Mouse (Mus musculus): Measurements from ENCODE around the gene Stam2.

The Stam2 gene

DNA sequence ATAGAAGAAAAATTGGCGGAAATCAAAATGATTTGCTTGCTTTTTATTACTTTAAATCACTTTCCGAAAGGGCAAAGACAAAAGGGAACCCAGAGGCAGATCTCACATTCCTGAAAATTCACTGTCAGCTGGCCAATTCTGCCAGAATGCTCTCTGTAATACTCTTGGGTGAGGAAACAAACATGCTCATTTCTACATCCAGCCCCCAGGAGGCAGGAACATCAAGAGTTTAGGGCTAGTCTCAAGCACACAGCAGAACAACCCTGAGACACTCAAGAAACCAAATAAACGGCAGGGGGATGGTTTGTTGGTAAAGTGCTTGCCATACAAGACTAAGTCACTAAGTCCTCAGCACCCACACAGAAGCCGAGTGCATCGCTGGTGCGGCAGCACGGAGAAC is 9.5 kb downstream of the Stam2 start:
- in situ Hi-C loops (cut with MboI; ENCODE audit: low sequenced_read_pairs) = no loop called here

DNA sequence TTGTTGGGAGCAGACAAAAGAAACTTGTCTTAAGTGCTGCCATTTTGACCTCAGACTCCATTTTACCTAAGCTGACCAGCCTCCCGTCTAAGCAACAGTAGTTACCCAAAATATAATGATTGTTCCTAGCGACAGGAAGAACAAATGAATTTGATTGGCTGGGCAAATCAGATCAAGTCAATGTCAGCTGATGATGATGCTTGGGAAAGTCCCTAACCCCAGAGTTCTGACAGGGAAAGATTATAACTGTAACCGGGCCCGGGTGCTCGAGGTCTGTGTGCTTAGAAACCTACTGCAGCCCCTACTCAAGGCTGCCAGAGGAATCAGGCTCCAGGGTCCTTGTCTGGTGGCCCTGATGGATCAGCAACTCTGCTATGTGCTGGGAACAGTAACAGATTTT is 10.1 kb downstream of the Stam2 start:
- in situ Hi-C loops (cut with MboI; ENCODE audit: low sequenced_read_pairs) = no loop called here

DNA sequence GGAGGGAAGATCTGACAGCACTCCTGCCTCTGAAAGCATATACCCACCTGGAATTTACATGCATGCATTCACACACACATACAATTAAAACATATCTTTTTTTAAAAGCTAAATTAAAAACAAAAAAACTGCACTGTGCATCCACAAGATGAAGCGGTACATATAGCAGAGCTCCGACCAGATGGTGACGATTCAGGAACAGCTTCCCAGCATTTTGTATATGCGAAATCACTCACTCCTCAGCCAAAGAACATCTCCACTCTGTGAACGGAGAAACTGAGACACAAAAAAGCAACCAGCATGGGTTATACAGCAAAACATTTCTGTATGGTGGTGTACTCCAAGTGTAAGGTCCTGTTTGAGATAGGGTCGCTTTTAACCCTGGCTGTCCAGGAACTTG is 11.2 kb downstream of the Stam2 start:
- in situ Hi-C loops (cut with MboI; ENCODE audit: low sequenced_read_pairs) = no loop called here

DNA sequence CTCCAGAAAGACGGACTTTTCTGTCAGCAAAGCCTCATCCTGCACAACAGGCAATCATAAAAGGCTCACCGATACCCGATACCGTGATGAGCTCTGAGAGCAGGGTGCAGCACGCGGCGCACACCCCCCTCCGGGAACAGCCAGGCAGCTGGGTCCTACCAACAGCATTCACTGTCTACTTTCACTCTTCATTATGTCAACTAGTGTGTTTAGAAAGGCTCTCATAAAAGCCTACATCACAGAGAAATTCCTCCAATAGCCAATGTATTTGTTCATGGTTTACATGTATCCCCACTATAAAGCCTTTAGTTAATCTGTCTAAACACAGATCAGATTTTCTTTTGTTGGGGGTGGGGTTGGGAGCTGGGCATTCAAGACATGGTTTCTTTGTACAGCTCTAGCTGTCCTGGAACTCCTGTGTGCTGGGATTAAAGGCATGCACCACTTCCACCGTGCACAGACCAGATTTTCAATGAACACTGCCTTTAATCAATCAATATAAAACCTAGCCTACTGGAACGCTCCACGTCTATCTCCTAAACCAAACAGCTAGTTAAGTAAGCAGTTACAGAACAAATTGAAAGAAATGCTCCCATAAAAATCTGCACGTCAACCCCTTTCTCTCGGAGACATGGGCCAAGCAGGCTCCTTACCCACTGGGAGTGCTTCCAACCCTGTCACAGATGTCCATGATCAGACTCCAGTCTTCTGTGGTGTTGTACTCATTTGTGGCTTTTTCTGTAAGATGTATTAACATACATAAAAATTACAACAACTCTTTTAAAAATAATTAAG is 21.7 kb downstream of the Stam2 start:
- in situ Hi-C loops (cut with MboI; ENCODE audit: low sequenced_read_pairs) = no loop called here

DNA sequence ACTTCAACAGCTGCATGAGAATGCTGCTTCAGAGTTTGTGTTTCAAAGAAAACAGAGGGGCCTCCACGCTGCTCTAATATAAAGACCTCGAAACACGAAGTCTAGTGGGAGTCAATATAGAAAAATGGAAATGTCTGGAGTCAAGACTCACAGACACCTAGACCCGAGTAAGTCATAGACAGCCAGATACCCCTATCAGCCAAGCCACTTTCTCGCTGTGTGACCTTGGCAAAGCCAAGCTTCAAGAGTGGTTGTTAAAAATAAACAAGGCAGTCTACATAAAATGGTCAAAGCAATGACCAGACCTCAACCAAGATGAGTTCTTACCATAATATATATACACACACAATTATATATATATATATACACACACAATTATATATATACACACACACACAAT is 25.0 kb downstream of the Stam2 start:
- in situ Hi-C loops (cut with MboI; ENCODE audit: low sequenced_read_pairs) = no loop called here

DNA sequence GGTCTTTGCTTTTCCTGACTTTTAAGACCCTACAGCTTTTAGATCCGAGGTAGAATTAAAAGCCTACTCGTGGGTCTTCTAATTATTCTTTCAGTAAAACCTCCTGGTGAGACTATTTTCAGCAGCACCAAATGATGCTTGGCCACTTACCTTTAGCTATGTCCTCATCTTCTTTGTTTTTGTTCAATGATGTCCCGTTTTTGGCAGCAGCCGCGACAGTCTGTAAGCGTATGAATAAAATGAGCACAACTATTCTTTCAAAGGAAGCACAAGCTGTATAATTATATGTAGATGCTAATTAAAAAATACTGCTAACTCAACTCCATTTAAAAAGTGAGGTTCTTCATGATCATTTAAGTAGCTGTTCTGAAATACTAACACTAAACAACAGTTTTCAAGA is 26.5 kb downstream of the Stam2 start:
- in situ Hi-C loops (cut with MboI; ENCODE audit: low sequenced_read_pairs) = no loop called here

DNA sequence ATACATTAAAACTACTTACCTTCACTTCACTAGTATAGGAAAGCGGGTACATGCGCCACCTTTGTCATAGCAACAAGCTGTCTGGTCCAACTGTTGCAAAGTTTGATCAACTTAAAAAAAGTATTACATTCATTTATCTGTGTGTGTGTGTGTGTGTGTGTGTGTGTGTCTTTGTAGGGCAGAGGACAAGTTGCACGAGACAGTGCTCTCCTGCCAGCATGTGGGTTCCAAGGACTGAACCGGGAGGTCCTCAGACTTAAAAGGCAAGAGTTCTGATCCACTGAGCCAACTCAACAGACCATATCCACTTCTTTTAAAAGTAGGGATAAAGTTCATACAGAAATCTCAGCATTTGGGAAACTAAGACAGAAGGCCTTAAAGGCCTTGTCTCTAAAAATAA is 28.0 kb downstream of the Stam2 start:
- in situ Hi-C loops (cut with MboI; ENCODE audit: low sequenced_read_pairs) = no loop called here

DNA sequence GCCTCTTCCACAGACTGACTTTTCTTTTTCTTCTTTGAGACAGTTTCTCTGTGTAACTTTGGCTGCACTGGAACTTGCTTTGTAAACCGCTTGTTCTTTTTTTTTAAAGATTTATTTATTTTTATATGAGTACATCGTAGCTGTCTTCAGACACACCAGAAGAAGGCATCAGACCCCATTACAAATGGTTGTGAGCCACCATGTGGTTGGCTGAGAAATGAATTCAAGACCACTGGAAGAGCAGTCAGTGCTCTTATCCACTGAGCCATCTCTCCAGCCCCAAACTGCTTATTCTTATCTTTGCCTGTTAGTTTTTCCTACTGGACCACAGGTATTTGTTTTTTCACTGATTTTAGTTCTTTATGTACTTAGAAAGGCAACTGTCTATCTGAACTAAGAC is 31.3 kb downstream of the Stam2 start:
- in situ Hi-C loops (cut with MboI; ENCODE audit: low sequenced_read_pairs) = no loop called here

DNA sequence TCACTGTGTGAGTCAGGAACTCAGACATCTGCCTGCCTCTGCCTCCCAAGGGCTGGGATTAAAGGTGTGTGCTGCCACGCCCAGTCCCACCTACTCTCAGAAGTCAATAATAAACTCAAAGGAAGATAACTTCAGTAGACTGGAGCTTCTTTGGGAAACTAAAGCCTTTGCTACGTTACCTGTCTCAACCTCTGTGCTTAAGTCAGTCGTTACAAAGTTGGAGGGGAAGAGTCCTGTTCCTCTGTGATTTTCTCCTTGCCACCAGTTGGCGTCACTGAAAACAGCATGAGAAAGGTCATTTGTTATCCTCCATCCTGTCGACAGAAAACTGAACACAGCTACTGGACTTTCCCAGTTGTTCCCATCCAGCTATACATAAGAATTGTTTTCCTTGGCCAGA is 32.7 kb downstream of the Stam2 start:
- in situ Hi-C loops (cut with MboI; ENCODE audit: low sequenced_read_pairs) = no loop called here

DNA sequence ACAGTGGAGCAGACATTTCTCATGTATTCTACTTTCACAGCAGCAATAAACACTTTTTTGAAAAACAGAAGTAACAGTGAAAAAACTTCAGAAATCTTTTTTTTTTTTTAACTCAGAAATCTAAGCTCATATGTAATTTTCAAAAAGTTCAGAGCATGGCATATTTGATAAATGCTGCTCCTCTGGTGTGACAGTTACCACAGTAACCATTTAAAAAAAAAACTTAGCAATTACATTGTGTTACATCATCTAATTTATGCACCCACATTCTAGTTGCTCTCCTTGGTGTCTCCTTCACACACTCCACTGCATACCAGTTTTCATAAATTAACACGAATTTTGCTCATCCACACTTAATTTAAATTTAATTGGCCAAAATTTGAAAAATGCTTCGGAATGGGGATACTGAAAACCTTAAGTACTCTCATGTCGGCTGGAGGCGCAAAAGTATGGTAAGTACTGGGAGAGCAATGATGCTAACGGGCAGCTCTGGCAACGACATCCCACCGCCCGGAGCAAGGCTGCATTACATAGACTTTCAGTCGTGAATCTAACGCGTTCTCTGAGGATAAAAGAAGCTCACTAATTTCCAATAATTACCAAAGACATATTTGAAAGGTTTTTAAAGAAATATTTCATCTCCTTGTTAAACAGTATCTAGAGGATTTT is 40.6 kb downstream of the Stam2 start:
- in situ Hi-C loops (cut with MboI; ENCODE audit: low sequenced_read_pairs) = no loop called here

DNA sequence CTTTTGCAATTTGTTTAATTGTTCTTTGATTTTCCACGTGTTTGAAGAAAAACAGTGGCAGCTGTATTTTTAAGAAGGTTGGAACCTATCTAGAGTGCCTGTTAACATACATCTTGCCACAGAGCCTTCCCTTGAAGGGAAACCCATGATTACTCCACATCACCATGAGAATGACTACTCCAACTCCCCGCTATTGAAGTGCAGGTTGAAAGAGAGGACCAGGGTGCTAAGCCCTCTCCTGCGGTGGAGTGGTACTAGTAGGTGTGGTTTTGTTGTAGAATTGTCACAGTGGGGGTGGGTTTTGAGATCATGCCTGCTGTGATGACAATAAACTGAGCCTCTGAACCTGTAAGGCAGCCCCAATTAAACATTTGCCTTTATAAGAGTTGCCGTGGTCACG is 41.7 kb downstream of the Stam2 start:
- in situ Hi-C loops (cut with MboI; ENCODE audit: low sequenced_read_pairs) = no loop called here

DNA sequence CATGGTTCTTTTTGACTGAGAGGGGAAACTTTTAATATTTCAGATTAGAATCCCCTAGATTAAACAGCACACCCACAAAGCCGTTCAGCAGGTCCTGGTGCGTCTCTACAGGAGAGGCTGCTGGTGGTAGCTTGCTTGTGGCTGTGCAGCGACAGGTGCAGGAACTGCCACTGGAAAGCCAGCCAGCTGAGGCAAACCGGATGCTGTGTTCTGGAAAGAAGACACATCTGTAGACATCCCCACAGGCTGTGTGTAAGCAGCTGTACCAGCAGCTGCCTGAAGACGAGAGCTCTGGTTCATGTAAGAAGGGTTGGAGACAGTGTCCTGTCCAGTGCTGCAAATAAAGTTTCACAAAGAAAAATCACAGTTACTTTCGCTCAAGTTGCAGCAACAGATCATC is 47.5 kb downstream of the Stam2 start:
- in situ Hi-C loops (cut with MboI; ENCODE audit: low sequenced_read_pairs) = no loop called here

DNA sequence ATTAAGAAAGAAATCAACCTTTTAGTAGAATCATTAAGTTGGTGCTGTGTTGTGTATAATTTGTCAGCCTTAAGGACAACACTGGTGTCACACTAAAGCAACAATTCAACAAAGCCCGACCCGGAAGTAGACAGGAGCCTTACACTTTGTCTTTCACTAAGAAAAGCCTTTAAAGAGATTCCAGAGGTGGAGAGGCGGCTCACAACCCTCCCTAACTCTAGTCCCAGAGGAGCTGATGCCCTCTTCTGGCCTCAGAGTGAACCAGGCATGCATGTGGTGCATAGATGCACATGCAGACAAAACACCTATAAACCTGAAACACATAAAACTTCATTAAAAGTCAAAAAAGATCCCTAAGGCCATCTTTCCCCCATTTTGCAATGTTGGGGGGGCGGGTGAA is 50.3 kb downstream of the Stam2 start:
- in situ Hi-C loops (cut with MboI; ENCODE audit: low sequenced_read_pairs) = no loop called here

DNA sequence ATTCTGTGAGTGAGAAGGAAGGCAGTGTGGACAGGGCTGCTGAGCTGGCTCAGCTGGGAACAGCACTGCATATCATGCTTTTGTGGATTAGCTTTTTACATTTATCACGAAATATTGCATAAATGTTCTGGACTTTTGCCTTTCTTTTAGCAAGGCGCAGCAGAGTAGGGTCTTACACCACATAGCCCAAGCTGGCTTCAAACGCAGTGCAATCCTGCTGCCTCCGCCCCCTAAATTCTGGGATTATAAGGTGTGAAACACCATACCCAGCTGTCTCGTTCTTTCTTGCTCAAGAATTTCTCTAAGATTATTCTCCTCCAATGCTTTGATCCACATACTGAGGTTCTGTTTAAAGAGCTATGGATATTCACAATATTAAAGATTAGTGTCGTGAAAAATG is 55.5 kb downstream of the Stam2 start:
- in situ Hi-C loops (cut with MboI; ENCODE audit: low sequenced_read_pairs) = no loop called here

DNA sequence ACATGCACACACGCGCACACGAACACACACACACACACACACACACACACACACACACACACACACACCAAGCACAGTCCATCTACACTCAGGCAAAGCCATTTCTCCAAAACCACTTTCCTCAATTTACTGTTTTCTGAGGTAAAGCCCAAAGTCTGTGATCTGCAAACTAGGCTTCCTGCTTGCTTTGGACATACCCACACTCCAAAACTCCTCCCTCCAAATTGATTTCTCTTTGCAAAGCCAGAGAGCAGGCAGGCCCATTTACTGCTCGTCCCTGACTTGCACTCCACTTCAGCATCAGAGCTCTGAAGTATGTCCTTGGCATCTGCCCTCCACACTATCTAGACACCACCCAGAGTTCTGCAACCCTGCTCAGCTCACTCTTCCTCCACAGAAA is 64.5 kb downstream of the Stam2 start:
- in situ Hi-C loops (cut with MboI; ENCODE audit: low sequenced_read_pairs) = no loop called here

DNA sequence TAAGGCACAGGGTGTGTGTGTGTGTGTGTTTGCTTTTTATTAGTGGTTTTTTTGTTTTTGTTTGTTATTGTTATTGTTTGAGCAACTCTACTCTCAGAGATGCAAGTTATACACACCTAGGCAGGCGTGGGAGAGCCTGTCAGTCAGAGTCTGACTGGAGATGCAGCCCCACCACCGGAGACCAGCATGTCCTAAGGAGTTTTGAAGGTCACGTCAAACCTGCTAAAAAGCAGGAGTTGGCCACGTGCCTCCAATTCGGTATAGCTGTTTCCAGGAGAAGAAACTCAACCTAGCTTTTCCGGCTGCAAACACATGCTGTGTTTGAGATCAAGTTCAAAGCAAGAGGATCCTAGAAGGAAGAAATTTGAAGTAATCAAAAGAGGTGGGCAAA is 65.2 kb downstream of the Stam2 start:
- in situ Hi-C loops (cut with MboI; ENCODE audit: low sequenced_read_pairs) = no loop called here

DNA sequence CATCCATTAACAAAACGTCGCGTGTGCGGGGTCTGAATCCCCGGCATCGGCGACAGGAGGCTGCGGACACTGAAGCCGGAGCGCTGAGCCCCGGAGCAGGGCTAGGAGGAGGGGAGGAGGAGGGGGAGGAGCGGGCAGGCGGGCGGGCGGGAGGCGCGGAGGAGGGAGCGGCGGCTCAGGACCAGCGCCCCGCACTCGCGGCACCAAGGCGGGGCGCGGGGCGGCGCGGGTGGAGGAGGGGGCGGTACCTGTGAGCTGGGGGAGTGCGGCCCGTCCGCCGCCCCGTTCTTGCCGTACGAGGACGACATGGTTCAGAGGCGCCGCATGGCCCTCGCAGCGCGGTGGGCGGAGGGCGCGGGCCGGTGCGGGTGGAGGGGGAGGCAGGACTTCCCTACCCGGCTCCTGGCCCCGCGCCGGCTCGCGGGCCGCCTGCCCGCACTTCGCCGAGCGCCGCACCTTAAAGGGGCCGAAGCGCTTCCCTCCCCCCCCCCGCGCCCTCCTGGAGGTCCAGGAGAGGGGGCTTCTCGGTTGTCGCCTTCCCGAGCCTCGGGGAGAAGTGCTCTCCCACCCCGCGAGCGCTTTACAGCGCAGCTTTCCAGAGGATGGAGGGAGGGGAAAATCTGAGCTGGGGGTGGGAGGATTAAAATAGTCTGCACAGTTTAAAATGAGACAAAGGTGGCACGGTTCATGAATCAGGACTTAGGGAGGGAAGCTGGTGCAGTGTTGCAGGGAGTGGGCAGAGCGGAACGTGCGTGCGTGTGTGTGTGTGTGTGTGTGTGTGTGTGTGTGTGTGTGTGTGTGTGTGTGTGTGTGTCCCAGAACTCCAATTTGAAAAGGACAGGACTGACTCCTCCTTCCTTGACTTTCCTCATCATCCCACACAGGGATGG is 65.8 kb downstream of the Stam2 start, which contains the start of gene Cacnb4:
Gene Cacnb4, minus strand, starts transcription at position 809 of the 890 bp plus-strand sequence.
- in situ Hi-C loops (cut with MboI; ENCODE audit: low sequenced_read_pairs) = no loop called here

DNA sequence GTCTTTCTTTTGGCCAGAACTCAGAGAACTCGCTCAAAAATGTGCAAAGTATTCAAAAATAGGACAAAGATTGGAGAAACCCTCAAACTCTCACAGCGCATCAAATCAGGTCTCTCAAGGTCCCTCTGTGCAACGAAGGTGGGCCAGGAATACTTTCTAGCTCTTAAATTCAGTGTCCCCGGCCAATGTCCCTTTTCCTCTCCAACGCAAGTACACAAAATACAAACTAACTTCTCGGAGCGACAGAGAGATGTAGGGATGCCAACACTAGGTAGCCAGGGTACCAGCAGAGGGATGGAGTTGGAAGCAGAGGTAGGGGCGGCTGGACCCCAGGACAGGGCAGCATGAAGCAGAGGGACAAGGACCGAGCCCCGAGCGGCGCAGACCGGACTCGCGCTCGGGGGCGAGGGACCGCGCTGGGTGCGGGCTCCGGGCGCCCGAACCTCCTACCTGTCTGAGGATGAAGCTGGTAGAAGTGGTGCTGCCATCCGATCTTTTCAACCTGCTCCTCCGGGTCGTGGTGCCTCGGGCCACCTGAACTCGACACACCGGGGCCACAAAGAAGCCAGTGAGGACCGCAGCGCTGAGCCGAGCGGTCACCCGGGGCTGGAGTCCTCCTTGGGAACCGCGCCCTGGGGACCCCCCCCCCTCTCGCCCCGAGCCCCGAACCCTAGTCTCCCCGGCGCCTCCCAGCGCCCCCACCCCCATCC is 66.6 kb downstream of the Stam2 start:
- in situ Hi-C loops (cut with MboI; ENCODE audit: low sequenced_read_pairs) = no loop called here

DNA sequence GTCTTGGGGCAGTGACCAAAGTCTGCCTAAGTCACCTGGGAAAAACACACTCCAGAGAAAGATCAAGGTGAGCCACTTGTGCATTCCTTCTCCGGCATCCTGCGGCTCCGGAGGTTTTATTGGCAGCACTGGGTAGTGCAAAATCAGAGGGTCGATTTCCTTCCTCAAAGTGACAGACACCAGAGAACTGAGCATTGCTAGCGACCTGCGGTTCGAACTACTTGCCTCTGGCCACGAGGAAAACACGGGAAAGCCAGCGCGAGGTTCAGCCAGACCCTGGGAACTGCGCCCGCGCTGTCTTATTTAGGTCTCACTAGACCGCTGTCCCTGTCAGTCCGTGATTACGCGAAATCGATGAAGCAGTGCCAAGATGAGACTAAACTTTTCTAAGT is 67.2 kb downstream of the Stam2 start:
- in situ Hi-C loops (cut with MboI; ENCODE audit: low sequenced_read_pairs) = no loop called here

DNA sequence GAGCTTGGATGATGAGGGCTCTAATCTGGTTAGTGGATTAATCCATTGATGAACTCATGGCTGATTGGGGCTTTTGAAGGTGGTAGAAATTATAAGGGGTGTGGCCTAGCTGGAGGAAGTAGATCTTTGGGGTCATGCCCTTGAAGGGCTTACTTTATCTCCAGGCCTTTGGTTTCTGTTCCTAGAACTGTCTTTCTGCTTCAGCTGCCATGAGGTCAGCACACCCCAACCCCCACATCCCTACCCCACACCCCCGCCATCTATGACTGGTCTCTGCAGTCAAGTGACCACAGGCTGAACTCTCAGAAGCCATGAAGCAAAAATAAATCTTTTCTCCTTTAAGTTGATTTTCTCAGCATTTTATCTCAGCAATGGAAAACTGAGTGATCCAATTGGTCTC is 68.9 kb downstream of the Stam2 start:
- in situ Hi-C loops (cut with MboI; ENCODE audit: low sequenced_read_pairs) = no loop called here

DNA sequence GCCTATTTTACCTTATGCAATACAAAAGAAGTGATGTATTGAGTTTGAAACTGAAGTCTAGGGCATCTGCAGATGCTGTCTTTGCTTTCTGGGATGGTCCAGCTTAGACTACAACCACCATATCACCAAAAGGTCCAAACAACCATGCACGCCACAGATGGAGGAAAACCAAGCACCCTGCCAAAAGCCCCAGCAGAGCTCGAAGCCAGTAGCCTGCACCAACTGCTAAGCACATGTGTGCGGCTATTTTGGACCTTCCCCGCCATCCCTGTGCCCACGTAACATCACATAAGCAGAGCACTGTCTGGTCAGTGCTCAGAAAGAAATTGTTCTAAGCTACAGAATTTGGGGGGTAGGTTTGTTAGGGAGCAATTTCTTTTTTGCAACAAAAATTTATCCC is 71.3 kb downstream of the Stam2 start:
- in situ Hi-C loops (cut with MboI; ENCODE audit: low sequenced_read_pairs) = no loop called here
